Mouse (Mus musculus) cortical plate, adult 2 months (tissue): Measurements from ENCODE around the gene Clic1.

Experiments used
- CTCF ChIP-seq: fragments of 200-500 bp; IDR thresholded peaks from 2 replicates; pipeline ENCODE4 v1.5.1; 2011; ENCODE audit warnings: mild to moderate bottlenecking, control low read depth, low read length; ENCODE audit not compliant: insufficient read depth; ENCODE audit errors: extremely low read depth
- POLR2A ChIP-seq: fragments of 200-500 bp; IDR thresholded peaks from 2 replicates; pipeline ENCODE4 v1.6.1; 2011; ENCODE audit warnings: mild to moderate bottlenecking, low read length, control low read depth; ENCODE audit not compliant: insufficient read depth; ENCODE audit errors: extremely low read depth

GRCm38 (mm10) chr17:35032323-35032870 lies 17.4 kb upstream of the Clic1 start:
- no peak for TF ChIP-seq POLR2A
- no peak for TF ChIP-seq CTCF
